Mouse (Mus musculus) G1E (cell line): ENCODE results near the gene Gm8126.
"Not testable (repeated sequence)": the region's sequence is repeated elsewhere in the genome, so short reads cannot be mapped to it uniquely, and the experiment has no call there.

ENCODE experiments used
- CTCF ChIP-seq: IDR thresholded peaks from 2 replicates; pipeline ENCODE4 v1.5.1; 2012; ENCODE audit warnings: low read depth, low read length, inconsistent platforms, mixed read lengths
- GATA1 ChIP-seq: IDR thresholded peaks from 2 replicates; pipeline ENCODE4 v1.6.1; 2012; ENCODE audit warnings: borderline replicate concordance, low read length, inconsistent platforms, mixed read lengths

DNA sequence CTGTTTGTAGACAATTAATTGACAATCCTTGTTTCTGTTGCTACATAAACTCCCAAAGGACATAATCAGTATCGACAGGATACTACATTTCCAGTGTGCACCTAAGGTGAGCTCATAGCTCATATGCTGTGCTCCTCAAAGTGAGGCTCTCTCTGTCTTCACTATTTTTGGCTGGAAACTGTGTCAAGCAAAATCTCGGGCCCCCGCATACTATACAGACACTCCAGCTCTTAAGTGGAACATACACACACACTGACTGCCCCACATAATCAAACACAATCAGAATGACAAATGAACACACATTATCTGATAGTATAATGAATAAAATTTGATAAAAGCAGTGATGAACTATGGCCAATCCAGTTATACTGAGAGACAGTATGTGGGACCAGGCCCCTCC, 20.2 kb downstream of the Gm8126 start:
- TF ChIP-seq CTCF, GATA1: not testable (repeated sequence)
